Mouse (Mus musculus): ENCODE results near the gene Supt4a.

DNA sequence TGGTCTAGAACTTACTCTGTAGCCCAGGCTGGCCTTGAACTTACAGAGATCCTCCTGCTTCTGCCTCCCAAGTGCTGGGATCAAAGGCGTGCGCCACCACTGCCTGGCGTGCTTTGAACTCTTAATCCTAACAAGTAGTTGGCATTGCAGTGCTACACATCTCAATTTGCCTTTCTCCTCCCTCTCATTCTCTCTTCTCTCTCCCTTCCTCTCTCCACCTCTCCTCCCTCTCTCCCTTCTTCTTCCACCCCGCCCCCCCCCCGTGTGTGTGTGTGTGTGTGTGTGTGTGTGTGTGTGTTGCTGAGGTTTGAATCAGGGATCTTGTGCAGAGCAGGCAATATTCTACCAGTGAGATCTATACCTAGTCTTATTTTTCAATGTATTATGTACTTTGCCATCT lies 10.0 kb downstream of the Supt4a start:
- no peak for TF ChIP-seq POLR2A (IDR thresholded peaks at IDR 0.05; ENCODE audit: low read depth, low read length)
- no peak for TF ChIP-seq CTCF (IDR thresholded peaks at IDR 0.05; ENCODE audit: borderline replicate concordance, insufficient read depth, low read length)
